Mouse (Mus musculus) mouse embryonic stem cell (cell line): ENCODE results near the gene Proser1.

ENCODE experiments used
- in situ Hi-C, 2 experiments: fragments of 300-500 bp; cut with MboI; formaldehyde crosslinking; loops; 1 replicate in 1 of 2; 3 replicates in 1 of 2; pipeline ENCODE4 v1.14.3; 2019 to 2020; ENCODE audit warnings: low sequenced_read_pairs in 2 of 2, low pct_unique_long_range_greater_than_20kb in 1 of 2, mixed read lengths in 1 of 2; ENCODE audit not compliant: unreplicated experiment in 1 of 2

The Proser1 gene

DNA sequence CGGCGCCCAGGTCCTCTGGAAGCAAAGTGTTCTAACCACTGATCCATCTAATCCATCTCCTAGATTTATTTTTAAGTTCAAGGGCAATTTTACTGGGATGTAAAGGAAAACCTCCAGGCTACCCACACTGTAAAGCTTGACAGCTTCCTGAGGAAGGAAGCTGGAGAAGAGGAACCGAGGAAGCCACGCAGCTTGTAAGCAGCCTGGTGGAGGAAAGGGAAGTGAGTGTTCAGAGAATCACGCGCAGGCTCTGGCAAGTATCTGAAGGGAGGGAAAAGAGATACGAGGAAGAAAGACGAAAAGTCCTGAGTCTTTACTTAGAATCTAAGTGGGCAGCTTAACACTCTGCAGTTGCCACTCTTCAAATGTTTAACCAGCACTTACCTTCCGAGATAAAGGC is 3.4 kb upstream of the Proser1 start:
- in situ Hi-C loops: loop anchor here in 1 of 2 experiments (25.0 kb wide), 1 partner anchor 423 kb away; the partner anchor contains the start of gene Lhfp

DNA sequence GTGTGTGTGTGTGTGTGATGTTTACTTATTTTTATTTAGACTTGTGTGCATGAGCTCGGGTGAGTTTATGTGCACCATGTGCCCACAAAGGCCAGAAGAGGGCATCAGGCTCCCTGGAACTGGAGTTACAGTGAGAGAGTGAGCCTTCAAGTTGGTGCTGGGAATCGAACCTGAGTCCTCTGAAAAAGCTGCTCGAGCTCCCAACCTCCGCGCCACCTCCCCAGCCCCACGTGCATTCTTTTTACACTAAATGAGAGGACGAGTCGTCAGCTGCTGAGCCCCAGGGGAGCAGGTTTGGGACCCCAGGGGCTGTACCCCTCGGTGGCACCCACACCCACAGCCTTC is 793 bp upstream of the Proser1 start:
- in situ Hi-C loops: loop anchor here in 1 of 2 experiments (25.0 kb wide), 1 partner anchor 425 kb away; the partner anchor contains the start of gene Lhfp

DNA sequence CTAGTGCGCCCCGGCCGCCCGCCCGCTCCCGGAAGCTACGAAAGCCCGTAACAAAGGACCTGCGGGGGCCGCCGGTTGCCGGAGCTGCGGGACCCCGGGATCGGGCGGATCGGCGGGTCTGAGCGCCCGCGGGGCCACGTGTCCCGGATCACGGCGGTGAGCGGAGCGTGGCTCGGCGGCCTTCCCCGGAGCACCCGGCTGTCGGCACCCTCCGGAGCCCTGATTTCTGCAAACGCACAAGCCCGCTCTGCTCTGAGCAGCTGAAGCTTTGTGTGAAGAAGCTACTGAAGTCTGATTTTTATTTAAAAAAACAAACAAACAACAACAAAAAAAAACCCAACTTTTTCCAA is 274 bp downstream of the Proser1 start:
- in situ Hi-C loops: loop anchor here in 1 of 2 experiments (25.0 kb wide), 1 partner anchor 426 kb away; the partner anchor contains the start of gene Lhfp

DNA sequence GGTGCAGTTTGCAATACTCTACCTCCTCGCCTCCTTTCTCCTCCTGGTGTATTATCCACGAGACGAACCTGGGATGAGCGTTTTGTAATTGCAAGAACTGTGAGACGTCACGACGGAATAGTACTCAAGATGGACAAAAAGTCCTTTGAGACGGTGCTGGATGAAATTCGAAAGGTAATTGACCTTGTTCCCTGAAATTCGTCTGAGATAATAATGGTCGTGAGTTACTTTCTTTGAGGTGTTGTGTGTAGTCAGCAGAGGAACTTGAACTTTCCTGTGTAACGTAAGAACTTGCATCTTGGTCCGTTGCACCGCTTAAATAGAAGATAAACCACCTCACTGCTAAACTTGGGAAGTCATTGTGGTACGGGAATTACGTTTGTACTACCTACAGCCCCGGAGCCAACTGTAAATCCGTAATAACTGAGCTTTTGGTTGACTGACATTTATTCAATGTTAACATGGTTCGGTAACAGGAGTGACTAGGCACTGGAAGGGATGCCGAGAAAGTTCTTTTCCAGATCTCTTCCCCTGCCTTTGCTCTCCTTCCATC is 756 bp downstream of the Proser1 start:
- in situ Hi-C loops: loop anchor here in 1 of 2 experiments (25.0 kb wide), 1 partner anchor 427 kb away; the partner anchor contains the start of gene Lhfp

DNA sequence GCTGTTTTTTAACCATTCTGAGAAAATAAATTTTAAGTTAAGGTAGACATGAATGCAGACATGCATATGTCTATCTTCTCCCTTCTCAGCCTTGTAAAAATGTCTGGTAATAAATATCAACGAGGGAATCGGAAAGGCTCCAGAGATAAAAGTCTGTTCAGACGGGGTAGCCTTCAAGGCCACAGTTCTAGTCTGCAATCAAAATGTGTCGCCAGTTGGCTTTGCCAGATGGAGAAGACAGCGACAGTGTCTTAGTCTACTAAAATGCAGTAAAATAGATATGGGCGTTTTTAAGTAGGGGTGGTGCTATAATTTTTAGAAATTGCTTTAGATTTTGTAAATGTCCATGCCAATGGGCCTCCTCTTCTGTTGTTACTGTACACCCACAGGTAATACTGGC is 1.9 kb downstream of the Proser1 start:
- in situ Hi-C loops: loop anchor here in 1 of 2 experiments (25.0 kb wide), 1 partner anchor 428 kb away; the partner anchor contains the start of gene Lhfp

DNA sequence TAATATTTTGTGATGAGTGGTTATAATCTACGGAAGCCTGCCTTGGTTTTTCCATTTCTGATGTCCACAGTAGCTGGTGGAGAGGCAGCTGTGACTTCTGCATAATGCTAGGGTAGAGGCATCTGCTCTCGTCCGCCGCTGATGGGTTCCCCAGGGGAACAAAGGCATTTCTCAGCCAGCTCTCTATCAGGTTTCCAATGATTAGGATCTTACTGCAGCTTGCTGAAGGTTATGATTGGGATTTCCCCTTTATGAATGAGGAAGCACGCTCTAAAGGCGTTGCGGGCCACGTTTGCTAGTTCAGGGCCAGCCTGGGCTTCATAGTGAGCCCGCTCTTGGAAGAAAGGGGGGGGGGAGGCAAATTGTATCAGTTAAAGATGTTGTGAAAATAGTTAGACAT is 3.0 kb downstream of the Proser1 start:
- in situ Hi-C loops: loop anchor here in 1 of 2 experiments (25.0 kb wide), 1 partner anchor 429 kb away; the partner anchor contains the start of gene Lhfp

DNA sequence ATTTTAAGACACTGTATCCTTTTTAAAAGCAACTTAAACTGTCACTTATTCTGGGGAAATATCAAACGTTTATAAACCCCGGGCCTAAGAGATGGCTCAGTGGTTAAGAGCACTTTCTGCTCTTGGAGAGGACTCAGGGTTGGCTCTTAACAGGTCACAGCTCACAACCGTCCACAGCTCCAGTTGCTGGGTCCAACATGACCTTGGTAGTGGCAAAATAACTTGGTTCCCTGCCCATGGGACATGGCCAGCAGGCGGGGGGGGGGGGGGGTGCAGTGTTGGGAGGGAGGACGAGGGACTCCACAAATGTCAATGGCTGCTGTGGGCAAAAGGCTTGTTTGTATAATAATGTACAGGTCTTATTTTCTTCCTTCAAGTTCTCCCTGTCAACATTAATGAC is 3.9 kb downstream of the Proser1 start:
- in situ Hi-C loops: loop anchor here in 1 of 2 experiments (25.0 kb wide), 1 partner anchor 430 kb away; the partner anchor contains the start of gene Lhfp

DNA sequence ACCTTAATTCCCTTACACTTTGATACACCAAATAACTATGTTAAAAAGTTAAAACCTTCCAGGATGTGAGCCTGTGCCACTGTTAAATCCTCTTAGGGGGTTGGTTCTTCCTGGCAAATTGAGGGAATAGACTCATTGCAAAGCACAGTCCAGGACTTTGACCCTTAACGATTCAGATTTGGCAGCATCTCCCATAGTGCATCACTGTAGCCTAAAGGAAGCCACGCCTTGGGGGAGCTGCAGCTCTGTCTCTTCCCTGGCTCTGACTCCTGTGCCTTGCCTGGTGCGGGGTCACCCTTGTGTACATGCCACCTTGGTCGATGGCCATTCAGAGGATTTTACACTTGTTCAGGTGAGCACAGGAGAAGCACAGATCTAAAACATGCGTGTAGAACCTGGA is 6.2 kb downstream of the Proser1 start:
- in situ Hi-C loops: loop anchor here in 1 of 2 experiments (25.0 kb wide), 1 partner anchor 432 kb away; the partner anchor contains the start of gene Lhfp

DNA sequence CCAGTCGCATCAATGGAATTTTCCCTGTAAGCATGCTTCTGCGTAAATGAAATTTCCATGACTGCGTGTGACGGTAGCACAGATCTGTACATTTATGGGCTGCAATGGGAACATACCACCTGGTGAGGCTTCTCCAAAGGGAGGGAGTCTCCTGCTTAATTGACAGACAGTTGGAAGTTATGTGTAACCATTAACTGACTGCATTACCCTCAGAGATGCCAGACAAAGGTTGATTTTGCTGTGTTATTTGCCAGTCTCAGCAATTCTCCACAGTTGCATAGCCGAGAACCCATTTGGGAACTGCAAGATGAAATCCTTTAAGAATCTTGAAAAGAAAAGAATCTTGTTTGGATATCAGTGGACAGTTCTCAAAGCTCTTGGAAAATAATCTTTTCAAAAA is 8.6 kb downstream of the Proser1 start:
- in situ Hi-C loops: loop anchor here in 1 of 2 experiments (25.0 kb wide), 1 partner anchor 435 kb away; the partner anchor contains the start of gene Lhfp

DNA sequence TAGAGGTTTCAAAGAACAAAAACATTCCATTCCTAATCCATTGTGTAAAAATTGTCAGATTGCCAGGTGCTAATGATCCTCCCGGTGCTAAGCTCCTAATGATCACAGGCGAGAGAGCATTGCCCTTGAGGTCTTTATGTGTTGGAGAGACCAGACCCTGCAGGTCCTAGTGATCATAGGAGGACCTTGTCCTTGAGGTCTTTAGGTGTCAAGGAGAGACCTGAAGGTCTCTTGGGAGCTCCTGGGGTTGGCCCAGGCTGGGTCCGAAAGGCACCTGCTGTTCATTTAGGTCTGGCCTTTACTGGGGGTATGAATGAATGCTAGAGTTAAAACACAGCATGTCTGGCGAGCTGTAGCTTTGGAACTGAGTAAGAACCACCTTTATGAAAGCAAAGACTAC is 10.7 kb downstream of the Proser1 start:
- in situ Hi-C loops: loop anchor here in 1 of 2 experiments (25.0 kb wide), 1 partner anchor 437 kb away; the partner anchor contains the start of gene Lhfp

DNA sequence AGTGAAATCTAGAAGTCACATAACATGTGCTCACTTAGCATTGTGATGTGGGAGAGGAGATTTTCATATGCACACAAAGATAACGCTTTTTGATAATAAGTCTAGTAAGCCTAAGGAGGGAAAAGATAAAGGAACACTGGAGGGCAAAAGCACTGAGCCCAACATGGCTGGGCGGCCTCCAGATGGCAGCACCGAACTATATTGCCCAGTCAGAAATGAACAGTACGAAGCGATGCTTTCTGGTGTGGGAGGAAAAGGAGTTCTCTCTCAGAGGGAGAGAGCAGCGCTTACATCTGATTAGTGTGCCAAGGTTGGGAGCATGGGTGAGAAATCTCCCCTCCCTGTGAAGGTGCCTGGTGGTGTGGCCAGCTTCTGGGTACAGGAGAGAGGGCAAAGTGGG is 12.4 kb downstream of the Proser1 start:
- in situ Hi-C loops: no loop called here

DNA sequence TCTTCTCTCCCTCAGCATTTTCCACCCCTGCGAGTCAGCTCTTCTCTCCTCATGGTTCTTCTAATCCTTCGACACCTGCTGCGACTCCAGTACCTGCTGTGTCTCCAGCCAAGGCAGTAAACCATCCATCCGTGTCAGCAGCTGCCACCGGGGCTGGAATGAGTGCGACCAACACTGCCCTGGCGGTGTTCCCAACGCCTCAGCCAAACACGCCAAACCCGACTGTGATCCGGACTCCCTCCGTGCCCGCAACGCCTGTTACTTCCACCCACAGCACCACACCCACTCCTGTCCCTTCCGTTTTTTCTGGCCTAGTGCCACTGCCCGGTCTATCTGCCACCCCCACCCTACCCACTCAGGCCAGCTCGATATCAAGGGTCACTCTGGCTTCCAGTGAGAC is 14.0 kb downstream of the Proser1 start:
- in situ Hi-C loops: no loop called here

DNA sequence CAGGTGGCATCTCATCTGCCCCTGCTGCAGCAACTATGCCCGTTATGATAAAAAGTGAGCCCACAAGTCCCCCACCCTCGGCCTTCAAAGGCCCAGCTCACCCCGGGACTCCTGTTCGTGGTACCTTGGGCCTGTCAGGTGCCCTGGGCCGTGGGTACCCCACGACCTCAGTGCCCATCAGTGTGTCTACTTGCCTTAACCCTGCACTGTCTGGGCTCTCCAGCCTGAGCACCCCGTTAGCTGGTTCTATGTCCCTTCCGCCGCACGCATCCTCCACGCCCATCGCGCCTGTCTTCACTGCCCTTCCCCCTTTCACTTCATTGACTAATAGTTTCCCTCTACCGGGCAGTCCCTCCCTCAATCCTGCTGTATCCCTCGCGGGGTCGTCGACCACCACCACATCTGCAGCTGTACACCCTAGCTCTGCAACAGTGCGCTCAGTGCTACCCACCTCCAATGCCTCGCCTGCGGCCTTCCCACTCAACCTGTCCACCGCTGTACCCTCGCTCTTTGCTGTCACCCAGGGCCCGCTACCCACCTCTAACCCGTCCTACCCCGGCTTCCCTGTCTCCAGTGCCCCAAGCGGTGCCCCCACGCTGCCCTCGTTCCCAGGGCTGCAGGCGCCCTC is 15.1 kb downstream of the Proser1 start:
- in situ Hi-C loops: no loop called here

DNA sequence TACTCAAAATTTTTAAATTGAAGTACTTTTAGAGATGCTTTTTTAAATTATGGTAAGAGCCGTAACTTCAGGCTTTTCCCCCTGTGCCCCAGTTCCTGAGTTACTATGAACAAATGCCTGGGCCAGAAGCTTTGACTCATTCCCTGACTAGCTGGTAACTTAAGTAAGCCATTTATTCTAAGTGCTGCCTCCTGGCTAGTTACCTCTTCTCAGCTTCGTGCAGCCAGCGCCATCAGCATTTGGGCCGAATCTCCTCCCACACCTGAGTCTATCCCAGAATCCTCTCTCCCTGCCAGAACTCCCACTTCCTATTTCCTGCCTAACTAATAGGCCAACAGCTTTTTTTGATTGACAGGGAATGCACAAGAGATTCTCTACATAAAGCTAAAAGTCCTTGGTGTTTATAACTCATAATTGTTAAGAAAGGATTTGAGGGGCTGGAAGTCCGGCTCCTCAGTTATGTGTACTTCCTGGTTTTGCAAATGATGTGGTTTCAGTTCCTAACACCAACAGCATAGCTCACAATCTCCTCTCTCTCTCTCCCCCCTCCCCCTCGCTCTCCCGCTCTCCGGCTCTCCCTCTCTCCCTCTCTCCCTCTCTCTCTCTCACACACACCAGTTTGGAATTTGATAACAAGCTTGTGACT is 20.1 kb downstream of the Proser1 start:
- in situ Hi-C loops: no loop called here

DNA sequence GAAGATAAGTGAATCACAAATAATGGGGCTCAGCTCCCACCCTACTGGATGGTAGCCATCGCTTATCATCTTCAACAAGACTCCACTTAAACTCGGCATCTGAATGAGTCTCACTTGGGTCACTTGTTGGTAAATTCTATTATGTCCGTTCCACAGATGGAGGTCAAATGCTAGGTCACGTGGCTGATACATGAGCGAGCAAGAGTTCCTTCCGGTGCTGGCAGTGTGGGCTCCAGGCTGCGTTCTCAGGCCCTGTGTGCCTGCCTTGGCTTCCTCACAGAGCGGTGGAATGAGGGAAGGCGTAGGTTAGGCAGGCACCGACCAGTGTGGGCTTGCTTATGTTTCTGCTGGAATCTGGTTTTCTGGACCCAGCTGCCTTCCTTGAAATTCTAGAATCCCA is 23.1 kb downstream of the Proser1 start:
- in situ Hi-C loops: no loop called here

DNA sequence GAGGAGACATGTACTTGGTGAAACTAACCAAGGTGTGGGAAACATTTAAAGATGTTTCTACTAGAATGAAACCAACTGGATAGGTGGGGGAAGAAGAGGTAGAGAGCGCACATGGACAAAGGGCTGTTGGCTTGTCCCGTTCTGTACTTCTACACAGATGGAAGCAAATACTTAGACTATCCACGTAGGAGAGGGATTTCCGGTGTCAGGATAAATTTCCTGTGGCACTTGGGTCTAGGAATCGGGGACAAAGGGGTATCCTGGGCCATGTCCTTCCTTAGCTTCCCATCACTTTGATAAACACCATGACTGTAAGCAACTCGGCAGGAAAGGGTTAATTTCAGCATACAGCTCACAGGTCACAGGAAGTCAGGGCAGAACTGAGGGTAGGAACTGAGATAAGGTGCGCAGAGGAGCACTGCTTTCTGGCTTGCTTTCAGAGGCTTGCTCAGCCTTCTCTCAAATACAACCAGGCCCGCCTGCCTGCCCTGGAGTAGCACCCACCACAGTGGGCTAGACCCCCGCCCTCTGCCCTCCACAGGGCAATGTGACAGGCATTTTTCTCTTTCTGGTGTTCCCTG is 23.6 kb downstream of the Proser1 start:
- in situ Hi-C loops: no loop called here

DNA sequence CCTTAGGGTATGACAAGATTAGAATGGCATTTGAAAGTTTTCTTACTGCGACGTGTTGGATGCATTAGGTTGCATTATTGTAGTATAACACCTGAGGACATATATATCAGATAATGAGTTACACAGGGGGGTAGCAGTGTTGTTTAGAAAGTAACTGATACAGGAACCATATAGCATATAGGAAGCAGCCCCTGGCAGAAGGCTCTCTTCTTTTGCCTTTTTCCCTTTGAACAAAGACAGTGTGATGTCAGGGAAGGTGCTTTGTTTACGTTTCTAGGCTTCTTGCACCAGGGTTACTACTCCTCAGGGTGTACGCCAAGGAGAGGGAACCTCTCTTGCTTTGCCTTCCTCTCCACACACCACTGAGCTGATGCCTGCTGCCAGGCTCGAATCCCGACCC is 24.9 kb downstream of the Proser1 start, which contains the start of gene Stoml3:
Gene Stoml3, plus strand, starts transcription at position 301 of the 400 bp plus-strand sequence.
- in situ Hi-C loops: no loop called here

DNA sequence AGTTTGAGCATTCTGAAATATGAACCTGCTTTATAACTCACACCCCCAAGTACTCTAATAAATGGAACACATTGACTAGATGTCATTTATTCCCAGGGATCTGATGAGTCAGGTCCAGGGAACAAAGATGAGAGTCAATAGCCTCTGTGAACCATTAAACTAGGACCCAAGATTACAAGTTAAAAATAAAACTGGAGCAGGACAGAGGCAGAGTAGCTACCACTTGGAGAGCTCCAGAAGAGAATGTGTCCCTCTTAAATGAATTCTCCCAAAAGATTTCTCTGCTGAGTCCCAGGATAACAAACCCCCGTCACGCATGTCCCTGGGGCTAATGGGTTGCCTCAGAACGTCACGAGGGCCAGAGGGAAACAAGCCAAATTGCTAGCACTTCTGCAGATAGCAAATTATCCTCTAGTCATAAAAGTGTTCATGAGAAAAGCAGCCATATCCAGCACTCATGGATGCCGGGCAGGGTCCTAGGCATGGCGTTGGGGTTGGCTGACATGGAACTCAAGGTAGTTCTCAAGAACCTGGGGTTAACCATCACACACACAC is 35.0 kb downstream of the Proser1 start:
- in situ Hi-C loops: no loop called here

DNA sequence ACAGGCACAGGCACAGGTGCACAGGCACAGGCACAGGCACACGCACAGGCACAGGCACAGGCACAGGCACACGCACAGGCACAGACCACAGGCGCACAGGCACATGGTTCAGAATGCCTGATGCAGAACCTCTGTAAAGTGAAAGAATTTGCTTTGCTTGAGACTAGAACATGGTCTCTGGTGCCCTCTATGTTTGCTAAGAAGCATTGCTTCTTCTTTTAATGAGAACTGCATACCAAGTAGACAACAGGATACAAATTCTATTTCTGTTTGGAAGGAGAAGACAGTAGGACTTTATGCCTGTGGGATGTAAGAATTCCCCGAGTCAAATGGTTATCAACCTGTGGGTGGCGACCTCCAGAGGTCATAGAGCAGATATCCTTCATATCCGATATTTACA is 39.0 kb downstream of the Proser1 start:
- in situ Hi-C loops: no loop called here
